Mouse (Mus musculus): ENCODE results near the gene Sfxn1.

GRCm38 (mm10) chr13:54115779-54116178 is 44.1 kb downstream of the Sfxn1 start:
- TF ChIP-seq CTCF (IDR thresholded peaks at IDR 0.05; ENCODE audit: insufficient read depth, low read length) (no peak), POLR2A (IDR thresholded peaks at IDR 0.05; ENCODE audit: borderline replicate concordance, extremely low read depth, low read depth, low read length) (no peak)
